Mouse (Mus musculus): ENCODE results near the gene Speer2.

Speer2 gene

DNA sequence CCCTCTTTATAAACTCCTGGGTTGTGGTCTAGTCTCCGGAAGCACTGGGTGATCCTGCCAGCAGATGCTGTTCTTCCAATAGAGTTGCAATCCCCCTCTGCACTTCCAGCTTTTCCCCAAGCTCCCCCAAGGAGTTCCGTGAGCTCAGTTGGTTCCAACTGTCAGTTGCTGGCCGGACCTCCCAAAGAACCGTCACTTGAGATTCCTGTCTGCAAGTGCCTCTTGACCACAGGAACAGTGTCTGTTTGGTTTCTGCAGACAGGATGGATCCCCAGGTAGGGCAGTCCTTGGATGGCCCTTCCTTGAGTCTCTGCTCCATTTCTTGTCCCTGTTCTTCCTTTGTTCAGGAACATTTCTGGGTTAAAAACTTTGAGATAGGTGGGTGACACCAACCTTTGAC is at the start of gene Speer2:
Gene Speer2 (minus strand): TSS at position 101 of the 400 bp plus-strand sequence.
- no peak for DNase-seq

DNA sequence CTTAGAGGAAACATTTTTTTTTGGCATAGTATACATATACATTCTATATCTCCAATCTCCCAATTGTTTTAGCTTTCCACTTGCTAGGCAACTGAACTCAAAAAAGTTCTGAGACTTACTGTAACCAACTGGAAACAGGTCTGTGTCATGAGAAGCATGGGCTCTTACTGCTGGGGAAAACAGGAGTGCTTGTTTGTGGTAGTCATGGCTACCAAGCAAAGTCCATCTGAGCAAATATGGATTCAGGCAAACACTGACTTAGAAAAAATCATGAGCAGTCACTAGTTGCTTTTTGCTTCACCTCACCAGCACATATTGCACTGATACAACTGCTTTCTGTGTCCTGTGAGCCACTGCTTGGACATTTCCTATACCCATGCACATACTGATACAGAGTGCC is 40.8 kb upstream of the Speer2 start:
- no peak for DNase-seq

DNA sequence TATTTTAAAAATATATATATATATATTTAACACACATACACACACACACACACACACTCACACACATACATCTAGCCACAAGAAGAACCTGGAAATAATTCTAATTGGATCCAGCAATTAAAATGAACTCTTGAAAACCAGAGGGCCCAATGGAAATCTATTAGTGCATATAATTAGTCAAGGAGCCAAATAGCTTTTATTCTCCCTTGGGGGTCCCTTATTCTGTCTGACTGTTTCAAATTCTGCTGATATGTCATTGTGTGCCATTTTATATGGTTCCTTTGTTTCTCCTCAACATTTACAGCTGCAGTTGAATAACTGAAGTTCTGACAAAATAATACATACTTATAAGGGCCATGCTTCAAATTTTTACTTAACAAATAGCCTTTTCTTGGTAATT is 17.2 kb upstream of the Speer2 start:
- DNase-seq, result no peak

DNA sequence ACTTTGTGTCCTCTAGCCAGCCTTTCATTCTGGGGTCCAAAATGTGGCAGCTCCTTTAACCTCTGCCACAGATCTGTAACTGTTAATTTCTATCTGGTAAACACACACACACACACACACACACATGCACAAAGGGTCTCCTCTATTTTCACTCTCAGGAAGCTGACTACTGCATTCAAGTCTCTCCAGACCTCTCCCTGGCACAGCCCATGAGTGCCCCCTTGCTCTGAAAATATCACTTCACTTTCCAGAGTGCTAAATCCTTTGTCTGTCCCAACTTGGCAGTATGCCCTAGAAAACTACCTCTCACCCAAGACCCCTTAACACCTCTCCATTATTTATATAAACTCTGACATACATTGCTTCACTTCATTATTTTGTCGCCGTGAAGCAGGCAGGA is 26.9 kb downstream of the Speer2 start:
- no peak for DNase-seq

DNA sequence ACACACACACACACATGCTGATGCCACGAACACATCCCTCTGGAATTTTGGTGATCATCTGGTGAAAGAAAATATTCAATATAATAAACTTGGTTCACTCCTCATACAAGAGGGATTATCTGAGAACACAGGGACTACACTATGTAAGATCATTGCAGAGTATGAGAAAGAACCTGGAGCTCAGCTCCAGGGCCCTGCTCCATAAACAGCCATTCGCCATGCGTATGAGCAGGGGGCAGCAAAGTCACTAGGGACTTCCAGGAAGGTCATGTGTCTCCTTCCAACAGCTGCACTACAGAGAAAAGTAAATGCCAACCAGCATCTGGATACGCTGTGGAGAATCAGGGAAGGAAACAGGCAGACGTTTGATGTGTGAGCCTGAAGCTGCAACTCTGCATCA is 49.9 kb downstream of the Speer2 start:
- DNase-seq, result no peak
